Mouse (Mus musculus): ENCODE data around the gene Zfp316.

DNA sequence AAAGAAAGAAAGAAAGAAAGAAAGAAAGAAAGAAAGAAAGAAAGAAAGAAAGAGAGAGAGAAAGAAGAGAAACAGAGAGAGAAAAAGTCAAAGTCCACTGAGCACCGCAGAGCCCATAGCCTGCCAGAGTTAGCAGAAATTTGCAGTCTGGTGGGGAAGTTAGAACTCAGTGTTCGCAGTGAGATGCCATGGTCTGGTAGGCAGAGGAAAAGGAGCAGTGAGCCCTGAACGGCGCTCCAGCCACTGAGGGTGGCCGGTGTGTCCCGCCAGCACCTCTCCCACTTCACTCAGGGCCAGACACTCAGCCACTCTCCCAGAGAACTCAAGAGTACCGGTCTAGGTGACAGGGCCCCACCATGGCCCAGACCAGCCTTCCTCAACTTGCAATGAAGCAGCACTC, 34.4 kb upstream of the Zfp316 start:
- TF ChIP-seq CHD2 (IDR thresholded peaks at IDR 0.05; ENCODE audit: low read depth, low read length) (no peak), ZNF384 (IDR thresholded peaks at IDR 0.05; ENCODE audit: low read depth, low read length) (no peak)
